Mouse (Mus musculus): ENCODE results near the gene Rai1.

DNA sequence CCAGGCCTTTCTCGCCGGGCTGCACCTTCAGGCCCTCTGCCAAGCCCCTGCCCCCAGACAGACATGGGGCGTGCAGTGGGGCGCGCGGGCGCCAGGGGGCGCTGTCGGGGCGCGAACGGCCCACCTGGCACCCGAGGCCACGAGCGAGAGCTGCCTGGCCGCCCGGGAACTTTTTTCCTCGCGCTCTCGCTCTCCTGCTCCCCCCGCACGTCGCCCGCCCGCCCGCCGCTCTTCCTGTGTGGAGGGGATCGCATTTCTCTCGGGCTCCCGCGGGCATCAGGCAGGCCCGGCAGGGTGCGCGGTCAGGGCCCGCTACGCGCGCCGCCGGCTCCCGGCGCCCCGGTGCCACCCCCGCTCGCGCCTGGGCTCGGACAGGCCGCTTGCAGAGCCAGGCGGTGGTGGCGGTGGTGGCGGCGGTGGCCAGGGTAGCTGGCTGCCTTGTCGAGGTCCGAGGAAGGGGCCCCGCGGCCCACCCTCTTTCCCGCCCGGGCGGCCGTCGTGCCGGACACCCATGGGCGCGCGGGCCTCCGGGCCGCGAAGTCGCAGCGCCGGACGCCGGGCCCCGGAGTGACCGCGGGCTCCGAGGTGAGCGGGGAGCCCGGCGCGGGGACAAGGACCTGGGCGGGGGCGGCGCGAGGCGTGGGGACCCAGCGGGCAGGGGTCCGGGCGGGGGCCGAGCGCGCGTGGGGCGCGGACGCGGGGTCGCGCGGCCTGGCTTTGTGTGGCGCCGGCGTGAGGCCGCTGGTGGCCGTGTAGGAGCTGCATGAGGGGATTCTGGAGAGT is at the start of gene Rai1:
- TF ChIP-seq SIN3A (IDR thresholded peaks at IDR 0.05; ENCODE audit: low read length) (peak; percentile 76), ETS1 (IDR thresholded peaks at IDR 0.05; ENCODE audit: low read depth, low read length) (peak; percentile 57; the same call in 1 of the 2 replicates), GABPA (IDR thresholded peaks at IDR 0.05; ENCODE audit: low read depth, low read length) (no peak), TCF12 (IDR thresholded peaks at IDR 0.05; ENCODE audit: low read depth, low read length) (peak; percentile 71; the same call in 1 of the 2 replicates), MXI1 (IDR thresholded peaks at IDR 0.05; ENCODE audit: low read depth, low read length) (peak; percentile 88), POLR2A (IDR thresholded peaks at IDR 0.05; ENCODE audit: control insufficient read depth in 1 of 2, insufficient read depth in 1 of 2, low read depth in 1 of 2, low read length in 2 of 2, poor library complexity in 1 of 2) (peak; percentile 61 to 75; a peak in 2 of 4 replicates), NELFE (IDR thresholded peaks at IDR 0.05; ENCODE audit: low read depth, low read length) (peak; percentile 69), CTCF (IDR thresholded peaks at IDR 0.05 in 2 of 3, conservative IDR thresholded peaks at IDR 0.05 in 1 of 3; ENCODE audit: control insufficient read depth in 1 of 3, insufficient read depth in 1 of 3, low read depth in 2 of 3, low read length in 3 of 3, poor library complexity in 1 of 3, severe bottlenecking in 1 of 3) (peak; percentile 68 to 98 (median 91); a peak in 5 of 6 replicates), GATA1 (IDR thresholded peaks at IDR 0.05; ENCODE audit: low read depth, low read length) (no peak)

Measured in MEL (cell line).